Mouse (Mus musculus) retina, postnatal 7 days (tissue): ENCODE measurements at regions not wholly inside any gene's neighbourhood (a gene's known extent, or its start where the extent isn't known, plus 50 kb on each side); places are given as distances from the start of the nearest gene placed in this dataset.
"Not testable (repeated sequence)": the region's sequence is repeated elsewhere in the genome, so short reads cannot be mapped to it uniquely, and the experiment has no call there.

Source experiments
- DNase-seq: peaks from one replicate; pipeline ENCODE4 v3.0.0-alpha.2; 2012; ENCODE audit warnings: low read depth, low spot score

- DNase-seq: no peak
Measured at GRCm38 (mm10) chr1:35864246-35864645, 204.0 kb upstream of the Hs6st1 start.

GRCm38 (mm10) chr1:35865263-35865662 is 202.9 kb upstream of the Hs6st1 start:
- no peak for DNase-seq

- DNase-seq: no peak
Measured at GRCm38 (mm10) chr1:35866643-35867042, 201.6 kb upstream of the Hs6st1 start.

GRCm38 (mm10) chr1:35869381-35870143 is 198.6 kb upstream of the Hs6st1 start:
- DNase-seq: peak; percentile 17

GRCm38 (mm10) chr1:35870144-35870827 is 197.9 kb upstream of the Hs6st1 start:
- DNase-seq: no peak

- no peak for DNase-seq
Measured at GRCm38 (mm10) chr1:35873038-35873437, 195.2 kb upstream of the Hs6st1 start.

- DNase-seq: no peak
Measured at GRCm38 (mm10) chr1:35875210-35875811, 192.9 kb upstream of the Hs6st1 start.

GRCm38 (mm10) chr1:35878426-35878825 is 189.8 kb upstream of the Hs6st1 start:
- no peak for DNase-seq

GRCm38 (mm10) chr1:35879388-35880093 is 188.7 kb upstream of the Hs6st1 start:
- DNase-seq: no peak

GRCm38 (mm10) chr1:35880562-35881265 is 187.5 kb upstream of the Hs6st1 start:
- DNase-seq: no peak

- DNase-seq: no peak
Measured at GRCm38 (mm10) chr1:35881521-35881920, 186.7 kb upstream of the Hs6st1 start.

- no peak for DNase-seq
Measured at GRCm38 (mm10) chr1:35882101-35882500, 186.1 kb upstream of the Hs6st1 start.

- DNase-seq: no peak
Measured at GRCm38 (mm10) chr1:35889731-35890499, 178.3 kb upstream of the Hs6st1 start.

GRCm38 (mm10) chr1:35890500-35890900 is 177.7 kb upstream of the Hs6st1 start:
- DNase-seq: no peak

GRCm38 (mm10) chr1:35899536-35899935 is 168.7 kb upstream of the Hs6st1 start:
- DNase-seq: no peak

GRCm38 (mm10) chr1:35904001-35904547 is 164.1 kb upstream of the Hs6st1 start:
- no peak for DNase-seq

- no peak for DNase-seq
Measured at GRCm38 (mm10) chr1:35913551-35913950, 154.6 kb upstream of the Hs6st1 start.

GRCm38 (mm10) chr1:35914175-35914574 is 154.0 kb upstream of the Hs6st1 start:
- not testable (repeated sequence) for DNase-seq

- no peak for DNase-seq
Measured at GRCm38 (mm10) chr1:35915526-35915925, 152.7 kb upstream of the Hs6st1 start.
